Mouse (Mus musculus): ENCODE measurements around the gene Brip1. TPM values are rescaled to one million over a fixed set of nuclear protein-coding genes. Genes with fewer than 3 reads are reported as not detected.

Brip1 gene
- polyA plus RNA-seq, 1 experiment = 1.1 TPM

DNA sequence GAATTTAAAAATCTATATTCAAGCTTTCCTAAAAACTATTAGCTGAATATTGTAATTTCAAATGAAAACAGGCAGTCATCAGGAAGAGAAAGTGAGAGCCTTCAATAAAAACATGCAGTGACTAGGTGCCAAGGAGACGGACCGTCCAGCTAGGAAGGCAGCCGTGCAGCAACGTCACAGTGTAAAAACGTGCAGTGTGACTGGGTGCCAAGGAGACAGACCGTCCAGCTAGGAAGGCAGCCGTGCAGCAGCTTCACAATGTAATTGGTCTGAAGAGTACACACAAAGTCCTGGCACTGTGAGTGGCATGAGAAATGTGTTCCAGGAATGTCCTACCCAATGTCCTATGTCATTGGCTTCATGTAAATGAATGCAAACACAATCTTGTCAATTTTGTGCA, 124.0 kb downstream of the Brip1 start:
- H3K4me3 ChIP-seq (ENCODE audit: control insufficient read depth, low read depth, low read length) = no peak overlapping the region
- no peak for TF ChIP-seq POLR2A (IDR thresholded peaks at IDR 0.05; ENCODE audit: control insufficient read depth, low read depth, low read length)
- no peak for TF ChIP-seq CTCF (IDR thresholded peaks at IDR 0.05; ENCODE audit: control insufficient read depth, insufficient read depth, insufficient replicate concordance, low read depth, low read length)
- H3K27ac ChIP-seq (ENCODE audit: control insufficient read depth, insufficient read depth, low read depth, low read length) = no peak overlapping the region
- no peaks in the 10 kb centered on the region for H3K27me3 ChIP-seq (ENCODE audit: control insufficient read depth, insufficient read depth, low read length)
- no peaks in the 10 kb centered on the region for H3K36me3 ChIP-seq (ENCODE audit: control insufficient read depth, insufficient read depth, low read length)
- H3K4me1 ChIP-seq (ENCODE audit: control insufficient read depth, insufficient read depth, low read length) = no peaks in the 10 kb centered on the region

DNA sequence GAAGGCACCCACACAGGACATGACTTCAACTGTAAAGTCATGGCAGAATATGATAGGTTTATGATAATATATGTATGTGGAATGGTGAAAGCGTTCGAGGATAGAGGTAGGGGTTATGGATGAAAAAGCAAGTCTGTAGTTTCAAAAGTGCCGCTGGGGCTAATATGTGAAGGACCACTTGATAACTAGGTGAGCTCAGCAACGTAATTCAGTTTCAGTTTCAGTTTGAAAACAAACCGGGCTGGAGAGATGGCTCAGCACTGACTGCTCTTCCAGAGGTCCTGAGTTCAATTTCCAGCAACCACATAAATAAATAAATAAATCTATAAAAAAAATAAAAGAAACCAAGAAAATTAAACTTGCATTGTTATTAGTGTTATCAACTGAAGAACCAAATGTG, 124.6 kb downstream of the Brip1 start:
- H3K4me3 ChIP-seq (ENCODE audit: control insufficient read depth, low read depth, low read length) = no peak overlapping the region
- no peaks in the 10 kb centered on the region for H3K27me3 ChIP-seq (ENCODE audit: control insufficient read depth, insufficient read depth, low read length)
- no peaks in the 10 kb centered on the region for H3K36me3 ChIP-seq (ENCODE audit: control insufficient read depth, insufficient read depth, low read length)
- TF ChIP-seq CTCF (IDR thresholded peaks at IDR 0.05; ENCODE audit: control insufficient read depth, insufficient read depth, insufficient replicate concordance, low read depth, low read length) (no peak), POLR2A (IDR thresholded peaks at IDR 0.05; ENCODE audit: control insufficient read depth, low read depth, low read length) (no peak)
- H3K27ac ChIP-seq (ENCODE audit: control insufficient read depth, insufficient read depth, low read depth, low read length) = no peak overlapping the region
- no peaks in the 10 kb centered on the region for H3K4me1 ChIP-seq (ENCODE audit: control insufficient read depth, insufficient read depth, low read length)

DNA sequence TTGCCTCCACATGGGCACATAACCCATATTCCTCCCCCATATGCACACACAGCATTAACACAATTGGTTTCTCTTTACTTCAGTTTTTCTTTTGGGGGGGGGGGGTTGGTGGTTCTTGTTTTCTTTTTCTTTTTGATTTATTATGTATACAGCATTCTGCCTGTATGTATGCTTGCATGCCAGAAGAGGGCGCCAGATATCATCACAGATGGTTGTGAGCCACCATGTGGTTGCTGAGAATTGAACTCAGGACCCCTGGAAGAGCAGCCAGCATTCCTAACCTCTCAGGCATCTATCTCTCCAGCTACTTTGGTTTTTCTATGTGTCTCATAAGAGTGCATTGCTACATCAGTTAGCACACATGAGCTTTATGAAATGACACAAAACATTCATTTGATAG, 125.6 kb downstream of the Brip1 start:
- Histone ChIP-seq H3K4me1 (ENCODE audit: control insufficient read depth, insufficient read depth, low read length) (no peaks in the 10 kb centered on the region), H3K27me3 (ENCODE audit: control insufficient read depth, insufficient read depth, low read length) (no peaks in the 10 kb centered on the region), H3K4me3 (ENCODE audit: control insufficient read depth, low read depth, low read length) (no peak overlapping the region), H3K27ac (ENCODE audit: control insufficient read depth, insufficient read depth, low read depth, low read length) (no peak overlapping the region), H3K36me3 (ENCODE audit: control insufficient read depth, insufficient read depth, low read length) (no peaks in the 10 kb centered on the region)
- TF ChIP-seq CTCF (IDR thresholded peaks at IDR 0.05; ENCODE audit: control insufficient read depth, insufficient read depth, insufficient replicate concordance, low read depth, low read length) = no peak
- no peak for TF ChIP-seq POLR2A (IDR thresholded peaks at IDR 0.05; ENCODE audit: control insufficient read depth, low read depth, low read length)

DNA sequence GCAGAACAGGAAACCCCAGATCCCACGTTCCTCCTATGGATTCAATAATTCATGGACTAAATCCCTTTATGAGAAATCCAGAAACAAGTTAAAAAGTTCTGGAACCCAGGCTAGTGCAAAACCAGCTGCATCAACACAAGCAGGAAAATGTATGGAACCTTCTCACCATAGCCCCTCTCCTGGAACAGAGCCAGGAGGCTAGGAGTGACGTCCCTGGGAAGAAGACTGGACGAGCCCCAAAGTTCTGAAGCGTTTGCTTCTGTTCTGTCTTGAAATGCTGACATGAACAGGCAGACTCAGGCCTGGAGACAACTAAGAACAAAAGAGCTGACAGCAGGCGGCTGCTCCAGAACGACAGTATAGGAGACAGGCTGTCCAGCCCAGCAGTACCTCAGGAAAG, 132.3 kb downstream of the Brip1 start:
- no peaks in the 10 kb centered on the region for H3K36me3 ChIP-seq (ENCODE audit: control insufficient read depth, insufficient read depth, low read length)
- no peak overlapping the region for H3K27ac ChIP-seq (ENCODE audit: control insufficient read depth, insufficient read depth, low read depth, low read length)
- no peaks in the 10 kb centered on the region for H3K4me1 ChIP-seq (ENCODE audit: control insufficient read depth, insufficient read depth, low read length)
- H3K27me3 ChIP-seq (ENCODE audit: control insufficient read depth, insufficient read depth, low read length) = no peaks in the 10 kb centered on the region
- no peak overlapping the region for H3K4me3 ChIP-seq (ENCODE audit: control insufficient read depth, low read depth, low read length)
- no peak for TF ChIP-seq POLR2A (IDR thresholded peaks at IDR 0.05; ENCODE audit: control insufficient read depth, low read depth, low read length)
- TF ChIP-seq CTCF (IDR thresholded peaks at IDR 0.05; ENCODE audit: control insufficient read depth, insufficient read depth, insufficient replicate concordance, low read depth, low read length) = no peak

DNA sequence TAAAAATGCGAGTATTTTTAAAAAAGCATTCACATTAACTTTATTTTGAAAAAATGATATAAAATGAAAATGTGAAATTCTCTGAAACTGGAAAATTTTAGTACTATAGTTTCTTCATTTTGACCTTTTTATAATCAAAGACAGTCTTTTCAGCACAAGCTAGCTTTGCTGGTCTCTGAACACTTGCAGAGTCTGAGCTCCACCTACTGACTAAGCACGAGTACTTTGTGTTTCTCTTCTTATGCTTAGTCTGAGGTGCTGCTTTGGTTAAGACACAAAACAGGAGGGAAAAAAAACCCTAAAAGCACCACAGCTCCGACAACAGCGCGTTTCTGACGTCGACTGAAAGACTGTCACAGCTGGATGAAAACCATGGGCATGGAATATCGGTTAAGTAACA, 133.8 kb downstream of the Brip1 start:
- H3K4me1 ChIP-seq (ENCODE audit: control insufficient read depth, insufficient read depth, low read length) = no peaks in the 10 kb centered on the region
- TF ChIP-seq POLR2A (IDR thresholded peaks at IDR 0.05; ENCODE audit: control insufficient read depth, low read depth, low read length) (no peak), CTCF (IDR thresholded peaks at IDR 0.05; ENCODE audit: control insufficient read depth, insufficient read depth, insufficient replicate concordance, low read depth, low read length) (no peak)

DNA sequence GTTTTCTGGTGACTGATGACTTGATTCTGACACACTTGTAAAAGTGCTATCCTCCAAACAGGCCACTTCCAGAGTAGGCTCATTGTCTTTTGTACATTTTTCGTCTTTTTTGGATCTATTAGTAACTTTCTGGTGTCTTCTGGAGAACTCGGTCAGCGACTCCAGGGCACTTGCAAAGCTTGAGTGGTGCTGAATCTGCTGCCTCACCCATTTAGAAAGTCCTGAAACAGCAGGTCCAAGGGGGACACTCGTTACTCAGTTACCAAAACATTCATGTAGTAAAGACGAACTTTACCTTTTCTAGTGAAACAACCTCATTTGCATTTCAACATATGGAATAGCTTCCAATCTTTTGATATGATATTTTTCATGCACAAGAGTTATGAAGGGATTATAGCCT, 136.1 kb downstream of the Brip1 start:
- Histone ChIP-seq H3K27ac (ENCODE audit: control insufficient read depth, insufficient read depth, low read depth, low read length) (no peak overlapping the region), H3K27me3 (ENCODE audit: control insufficient read depth, insufficient read depth, low read length) (no peaks in the 10 kb centered on the region), H3K36me3 (ENCODE audit: control insufficient read depth, insufficient read depth, low read length) (no peaks in the 10 kb centered on the region), H3K4me1 (ENCODE audit: control insufficient read depth, insufficient read depth, low read length) (no peaks in the 10 kb centered on the region), H3K4me3 (ENCODE audit: control insufficient read depth, low read depth, low read length) (no peak overlapping the region)
- TF ChIP-seq POLR2A (IDR thresholded peaks at IDR 0.05; ENCODE audit: control insufficient read depth, low read depth, low read length) (no peak), CTCF (IDR thresholded peaks at IDR 0.05; ENCODE audit: control insufficient read depth, insufficient read depth, insufficient replicate concordance, low read depth, low read length) (no peak)

More for the DNA sequence above, 133.8 kb downstream of the Brip1 start:
- H3K36me3 ChIP-seq (ENCODE audit: control insufficient read depth, insufficient read depth, low read length) = no peaks in the 10 kb centered on the region
- no peak overlapping the region for H3K4me3 ChIP-seq (ENCODE audit: control insufficient read depth, low read depth, low read length)
- H3K27ac ChIP-seq (ENCODE audit: control insufficient read depth, insufficient read depth, low read depth, low read length) = no peak overlapping the region
- H3K27me3 ChIP-seq (ENCODE audit: control insufficient read depth, insufficient read depth, low read length) = no peaks in the 10 kb centered on the region

DNA sequence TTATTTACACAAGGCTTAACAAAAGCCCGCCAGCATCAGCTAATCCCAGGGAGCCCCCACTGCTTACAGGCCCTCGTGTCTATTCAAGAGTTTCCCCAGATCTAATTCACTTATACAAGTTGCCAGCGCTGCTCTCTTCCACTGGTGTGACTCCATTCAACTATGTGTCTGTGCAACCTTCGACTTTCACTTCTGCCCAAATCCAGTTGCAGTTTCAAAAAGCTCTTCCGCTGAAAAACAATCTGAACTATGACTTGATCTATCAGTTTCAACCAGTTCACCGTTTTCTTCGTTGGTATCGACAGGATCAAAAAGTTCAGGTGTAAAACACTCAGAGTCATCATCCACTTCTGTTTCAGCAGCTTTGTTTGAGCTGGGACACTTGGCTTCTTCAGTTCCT, 139.8 kb downstream of the Brip1 start:
- H3K27ac ChIP-seq (ENCODE audit: control insufficient read depth, insufficient read depth, low read depth, low read length) = no peak overlapping the region
- H3K4me3 ChIP-seq (ENCODE audit: control insufficient read depth, low read depth, low read length) = no peak overlapping the region
- no peak for TF ChIP-seq CTCF (IDR thresholded peaks at IDR 0.05; ENCODE audit: control insufficient read depth, insufficient read depth, insufficient replicate concordance, low read depth, low read length)
- no peak for TF ChIP-seq POLR2A (IDR thresholded peaks at IDR 0.05; ENCODE audit: control insufficient read depth, low read depth, low read length)
- H3K36me3 ChIP-seq (ENCODE audit: control insufficient read depth, insufficient read depth, low read length) = no peaks in the 10 kb centered on the region
- no peaks in the 10 kb centered on the region for H3K27me3 ChIP-seq (ENCODE audit: control insufficient read depth, insufficient read depth, low read length)
- no peaks in the 10 kb centered on the region for H3K4me1 ChIP-seq (ENCODE audit: control insufficient read depth, insufficient read depth, low read length)

DNA sequence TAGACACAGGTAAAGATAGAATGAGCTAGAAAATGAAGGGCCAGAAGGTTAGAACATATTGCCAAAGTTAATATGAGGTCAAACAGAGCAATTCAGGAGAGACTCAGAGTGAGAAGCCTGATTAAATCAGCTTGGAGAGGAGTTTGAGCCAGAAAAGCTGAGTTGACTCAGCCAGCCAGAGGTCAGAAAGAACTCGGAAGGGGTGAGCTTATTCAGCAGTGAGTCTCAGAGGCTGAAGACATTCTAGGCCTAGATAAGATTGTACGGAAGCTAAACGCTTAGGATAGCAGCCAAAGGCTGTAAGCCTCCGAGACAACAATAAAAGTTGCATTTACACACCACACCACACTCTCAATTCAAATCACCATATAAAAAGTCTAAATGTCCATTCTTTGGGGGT, 141.9 kb downstream of the Brip1 start:
- Histone ChIP-seq H3K4me1 (ENCODE audit: control insufficient read depth, insufficient read depth, low read length) (no peaks in the 10 kb centered on the region), H3K4me3 (ENCODE audit: control insufficient read depth, low read depth, low read length) (no peak overlapping the region), H3K27me3 (ENCODE audit: control insufficient read depth, insufficient read depth, low read length) (no peaks in the 10 kb centered on the region), H3K36me3 (ENCODE audit: control insufficient read depth, insufficient read depth, low read length) (no peaks in the 10 kb centered on the region), H3K27ac (ENCODE audit: control insufficient read depth, insufficient read depth, low read depth, low read length) (no peak overlapping the region)
- TF ChIP-seq CTCF (IDR thresholded peaks at IDR 0.05; ENCODE audit: control insufficient read depth, insufficient read depth, insufficient replicate concordance, low read depth, low read length) (no peak), POLR2A (IDR thresholded peaks at IDR 0.05; ENCODE audit: control insufficient read depth, low read depth, low read length) (no peak)
